Mouse (Mus musculus): Measurements from ENCODE around the gene Heca.
"Not testable (repeated sequence)": the region's sequence is repeated elsewhere in the genome, so short reads cannot be mapped to it uniquely, and the experiment has no call there.

Gene Heca

DNA sequence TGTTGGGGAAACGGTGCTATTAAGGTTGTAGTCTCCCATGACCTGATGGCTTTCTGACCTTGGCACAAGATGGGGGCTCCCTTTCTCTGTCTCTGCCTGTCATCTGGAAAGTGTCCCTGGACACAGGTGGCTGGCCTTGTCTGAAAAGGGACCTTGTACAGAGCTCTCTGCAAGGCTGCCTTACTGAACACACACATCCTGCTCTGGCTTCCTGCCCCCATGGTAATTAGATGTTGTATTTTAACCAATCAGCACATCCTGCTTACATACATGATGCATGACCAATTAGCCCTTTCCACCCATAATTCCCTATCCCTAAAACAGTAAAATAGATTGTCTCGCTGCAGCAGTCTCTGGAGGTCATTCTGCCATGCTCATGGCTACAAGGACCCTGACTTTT lies 67.1 kb downstream of the Heca start:
- DNase-seq (ENCODE audit: low spot score in 2 of 2) = no peak

GRCm38 (mm10) chr10:17880038-17880437 lies 67.8 kb downstream of the Heca start:
- DNase-seq (ENCODE audit: low spot score in 2 of 2) = no peak

DNA sequence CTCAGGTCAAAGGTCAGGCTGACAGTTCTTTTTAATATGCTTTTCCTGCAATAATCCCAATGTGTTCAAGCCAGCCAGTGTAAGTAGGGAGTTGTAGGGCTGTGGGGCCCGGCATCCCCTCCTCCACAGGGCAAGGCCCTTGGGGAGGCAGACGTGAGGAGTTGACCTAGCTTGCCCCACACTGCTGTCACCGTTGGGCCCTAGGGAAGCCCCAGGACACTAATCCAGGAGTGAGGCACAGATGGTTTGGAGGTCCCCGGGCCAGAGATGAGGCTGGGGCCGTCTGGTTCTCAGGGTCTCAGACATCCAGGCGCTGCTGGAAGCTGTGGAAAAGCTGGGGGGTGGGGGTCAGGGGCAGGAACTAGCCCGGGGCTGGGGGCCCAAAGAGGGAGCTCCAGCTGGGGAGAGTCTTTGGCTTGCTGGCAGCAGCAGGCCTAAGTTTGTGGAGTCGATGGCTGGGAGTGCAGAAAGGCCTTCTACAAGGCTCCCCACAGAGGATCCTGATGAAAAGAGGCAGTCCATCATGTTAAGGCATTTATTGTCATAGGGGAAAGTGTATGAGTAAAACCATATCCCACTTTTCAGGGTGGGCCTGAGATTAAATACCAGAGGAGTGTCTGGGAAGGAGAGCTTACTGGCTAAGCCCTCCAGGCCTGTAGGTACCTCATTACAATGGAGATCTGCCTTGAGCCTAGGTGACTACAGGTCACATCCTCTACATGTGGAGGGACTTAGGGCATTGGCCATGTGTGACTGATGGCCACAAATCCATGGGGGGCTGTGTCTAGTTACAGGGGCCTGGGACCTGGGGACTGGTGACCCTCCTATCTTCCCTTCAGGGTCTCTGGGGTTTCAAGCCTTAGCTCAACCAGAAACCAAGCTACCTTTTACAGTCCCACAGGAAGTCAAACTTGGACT lies 69.6 kb downstream of the Heca start:
- DNase-seq (ENCODE audit: low spot score in 2 of 2) = no peak

DNA sequence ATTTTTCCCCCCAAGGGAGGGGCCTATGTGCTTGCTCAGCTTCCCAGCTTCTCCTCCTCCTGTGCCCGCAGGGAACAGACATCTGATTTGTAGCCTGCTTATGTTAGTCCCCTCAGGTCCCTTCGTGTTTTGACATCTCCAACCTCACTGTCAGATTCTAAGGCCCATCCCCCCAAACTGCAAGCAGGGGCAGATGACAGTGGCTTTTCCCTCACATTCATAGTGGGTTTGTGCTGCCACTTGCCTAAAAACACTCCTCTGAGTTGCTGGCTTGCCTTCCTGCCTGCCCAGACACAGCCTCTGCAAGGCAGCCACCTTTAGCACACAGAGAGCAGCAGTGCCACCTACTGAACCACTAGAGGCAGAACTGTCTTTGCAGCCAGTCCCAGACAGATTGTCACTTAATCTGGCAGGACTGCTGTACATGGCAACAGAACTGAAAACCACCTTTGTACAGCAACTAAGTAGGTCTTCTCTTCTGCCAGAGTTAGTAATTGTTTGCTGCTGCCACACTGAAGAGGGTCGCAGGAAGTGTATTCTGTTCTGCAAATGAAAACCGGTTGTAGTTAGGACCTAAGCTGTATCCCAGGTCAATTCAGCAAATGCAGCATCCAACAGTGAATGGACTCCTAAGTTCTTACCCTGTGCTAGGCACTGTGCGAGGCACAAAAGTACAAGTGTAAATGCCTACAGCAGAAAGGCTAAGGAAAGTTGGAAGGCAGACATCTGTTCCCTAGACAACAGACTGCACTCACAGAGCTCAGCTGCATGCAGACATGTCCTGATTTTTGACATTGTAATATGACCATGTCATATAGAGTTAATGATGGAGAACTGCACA lies 77.8 kb downstream of the Heca start:
- peak; percentile 29 to 48 for DNase-seq (ENCODE audit: low spot score in 2 of 2)

DNA sequence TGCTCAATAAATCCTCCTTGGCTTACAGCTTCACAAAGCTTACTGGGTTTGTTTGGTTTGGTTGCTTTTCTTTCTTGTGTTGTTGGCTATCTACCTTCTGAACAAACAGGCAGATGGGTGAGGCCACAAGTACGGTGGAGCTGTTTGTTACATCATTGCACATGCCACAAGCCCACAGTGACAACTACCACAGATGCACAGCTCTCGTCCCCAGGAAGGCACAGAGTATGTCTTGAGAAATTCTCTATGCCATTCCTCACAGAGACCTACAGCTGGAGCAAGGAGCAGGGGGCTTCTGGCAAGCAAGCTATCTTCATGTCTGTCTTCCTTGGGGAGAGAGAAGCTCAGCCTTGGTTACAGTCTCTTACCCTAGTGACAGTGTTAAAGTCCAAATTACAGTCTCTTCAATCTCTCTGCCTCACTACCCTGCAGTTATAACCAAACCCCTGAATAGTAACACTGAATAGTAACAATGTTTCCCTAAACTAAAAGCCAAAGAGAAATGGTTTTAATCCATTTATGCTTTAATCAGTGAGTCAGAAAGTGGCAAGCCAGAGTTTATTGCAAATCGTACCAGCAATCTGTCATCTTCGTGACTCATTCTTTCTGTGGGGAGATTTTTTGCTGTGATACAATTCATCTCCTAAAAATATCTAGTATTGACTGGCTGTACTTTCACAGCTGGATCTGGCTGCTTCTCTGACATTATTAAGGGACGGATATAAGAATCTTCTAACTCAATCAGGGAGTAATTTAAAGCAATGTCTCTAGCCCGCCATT lies 87.0 kb downstream of the Heca start:
- no peak for DNase-seq (ENCODE audit: low spot score in 2 of 2)

- no peak for DNase-seq (ENCODE audit: low spot score in 2 of 2)
Measured at GRCm38 (mm10) chr10:17857647-17858261, 90.1 kb downstream of the Heca start.

GRCm38 (mm10) chr10:17844781-17845537 lies 102.9 kb downstream of the Heca start:
- DNase-seq (ENCODE audit: low spot score in 2 of 2) = no peak

GRCm38 (mm10) chr10:17842030-17842429 lies 105.8 kb downstream of the Heca start:
- no peak for DNase-seq (ENCODE audit: low spot score in 2 of 2)

GRCm38 (mm10) chr10:17836275-17836674 lies 111.6 kb downstream of the Heca start:
- DNase-seq (ENCODE audit: low spot score in 2 of 2) = no peak

- DNase-seq (ENCODE audit: low spot score in 2 of 2) = no peak
Measured at GRCm38 (mm10) chr10:17835031-17835430, 112.8 kb downstream of the Heca start.

DNA sequence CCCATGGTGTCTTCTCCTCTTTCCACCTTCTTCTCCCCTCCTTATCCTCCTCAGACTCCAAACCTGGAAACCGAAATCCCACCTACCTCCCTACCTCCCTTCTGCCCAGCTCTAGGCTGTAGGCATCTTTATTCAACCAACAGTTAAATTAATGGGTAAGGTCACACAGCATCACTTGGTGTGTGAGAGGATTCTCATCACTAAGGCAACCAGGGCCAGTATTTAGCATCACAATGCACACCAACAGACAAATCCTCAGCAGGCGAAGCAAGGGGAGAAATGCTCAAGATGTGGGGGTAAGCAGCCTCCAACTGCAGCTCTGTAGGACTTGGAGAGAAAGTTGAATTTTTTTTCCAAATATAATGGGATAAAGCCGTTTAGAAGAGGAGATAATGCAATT lies 116.8 kb downstream of the Heca start:
- DNase-seq (ENCODE audit: low spot score in 2 of 2) = no peak

DNA sequence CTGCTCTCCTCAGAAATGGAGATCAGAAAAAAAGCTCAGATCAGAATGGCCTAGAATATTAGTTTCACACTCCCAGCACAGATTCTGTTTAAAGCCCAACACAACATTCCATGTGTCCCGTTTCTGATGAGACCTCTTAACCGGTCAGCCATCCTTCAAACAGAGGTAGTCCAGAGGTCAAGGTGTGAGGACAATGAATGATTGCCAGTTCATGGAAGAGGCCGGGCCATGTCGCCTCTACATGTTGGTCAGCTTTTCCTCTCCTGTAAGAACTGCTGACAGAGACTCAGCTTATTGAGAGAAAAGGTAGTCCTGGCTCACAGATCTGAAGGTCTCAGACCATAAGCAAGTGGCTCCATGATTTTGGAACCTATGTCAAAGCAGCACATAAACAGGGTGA lies 118.7 kb downstream of the Heca start:
- DNase-seq (ENCODE audit: low spot score in 2 of 2) = no peak

- peak in 1 of 2 experiments; percentile 1 for DNase-seq (ENCODE audit: low spot score in 2 of 2)
Measured at GRCm38 (mm10) chr10:17827391-17827790, 120.5 kb downstream of the Heca start.

GRCm38 (mm10) chr10:17820422-17820821 lies 127.4 kb downstream of the Heca start:
- not testable (repeated sequence) for DNase-seq (ENCODE audit: low spot score in 2 of 2)
